Mouse (Mus musculus) small intestine, adult 2 months (tissue): ENCODE results near the gene Pawr.

Experiments
- CTCF ChIP-seq: fragments of 200-500 bp; IDR thresholded peaks from 2 replicates; pipeline ENCODE4 v1.5.1; 2012; ENCODE audit warnings: low read depth, mild to moderate bottlenecking, control low read depth, inconsistent platforms, low read length, moderate library complexity, mixed read lengths; ENCODE audit not compliant: insufficient replicate concordance, insufficient read length; ENCODE audit errors: extremely low read depth
- POLR2A ChIP-seq: fragments of 200-500 bp; IDR thresholded peaks from 2 replicates; pipeline ENCODE4 v1.6.1; 2012; ENCODE audit warnings: low read depth, mild to moderate bottlenecking, control low read depth, inconsistent platforms, low read length, moderate library complexity

GRCm38 (mm10) chr10:108375796-108376195 lies 43.9 kb downstream of the Pawr start:
- no peak for TF ChIP-seq POLR2A
- TF ChIP-seq CTCF, result no peak
